Mouse (Mus musculus) cerebellum, adult 2 months (tissue): ENCODE measurements around the gene Acadl.

Source experiments
- CTCF ChIP-seq: fragments of 200-500 bp; IDR thresholded peaks from 2 replicates; pipeline ENCODE4 v1.5.1; 2011; ENCODE audit warnings: low read depth, mild to moderate bottlenecking, control low read depth, low read length, moderate library complexity, borderline replicate concordance; ENCODE audit not compliant: insufficient read depth
- POLR2A ChIP-seq: fragments of 200-500 bp; IDR thresholded peaks from 2 replicates; pipeline ENCODE4 v1.6.1; 2011; ENCODE audit warnings: low read length, control low read depth, borderline replicate concordance; ENCODE audit not compliant: insufficient read depth

- TF ChIP-seq CTCF (no peak), POLR2A (peak; percentile 61; the same call in 1 of the 2 replicates)
Measured at GRCm38 (mm10) chr1:66817453-66817839, 45.6 kb downstream of the Acadl start, which contains the start of gene Kansl1l.
